In genomic region chr15:96626871-96627270, GRCm38 (mm10) we compare ENCODE assay signal across 16 mouse cellular contexts. TPM values are rescaled to one million over a fixed set of nuclear protein-coding genes. Genes with fewer than 3 reads are reported as not detected.
DNase-seq lines count a peak whose midpoint lies in the region; ATAC-seq and TF ChIP-seq lines count a peak whose summit lies in the region.
"Had no signal": no experiment of that assay in that cellular context is flagged by ENCODE, and none has a peak within 500 bp of the region (broad histone marks: within the 10 kb centered on the region; RNA-seq: fewer than 3 reads in every experiment).

No protein-coding gene starts in this region.

- H3K9ac ChIP-seq in heart, embryonic 14.5 days (ENCODE audit: low read length): no peak overlapping the region
- H3K9ac ChIP-seq in heart, adult 2 months (ENCODE audit: low read depth, low read length): no peak overlapping the region
- H3K9ac ChIP-seq in liver, postnatal 0 days (replicated peaks): no peak overlapping the region
- H3K9ac ChIP-seq: liver, embryonic 12.5 days; neural tube, embryonic 13.5 days had no signal

- TF ChIP-seq CTCF in heart, adult 2 months (IDR thresholded peaks at IDR 0.05): no peak
- no peak for TF ChIP-seq CTCF in liver, postnatal 0 days (IDR thresholded peaks at IDR 0.05; ENCODE audit: low read depth)

- WGBS in heart, embryonic 14.5 days: 29% methylated on average over 5 of the region's 5 CpGs
- 40% methylated on average over 5 of the region's 5 CpGs for WGBS in heart, adult 2 months
- 60% methylated on average over 5 of the region's 5 CpGs for WGBS in liver, postnatal 0 days (ENCODE audit: insufficient replicate concordance)

- intact Hi-C loops in heart, adult 2 months (cut with DNase I): no loop called here

- H3K9me3 ChIP-seq in heart, embryonic 14.5 days (ENCODE audit: control insufficient read depth, low read length): peaks cover 6% of the 10 kb centered on the region
- peaks cover 4% of the 10 kb centered on the region; the same call in 1 of the 2 replicates for H3K9me3 ChIP-seq in liver, postnatal 0 days (ENCODE audit: low read length)
- H3K9me3 ChIP-seq: limb, embryonic 10.5 days had no signal

- peak overlapping the region; percentile 43 for H3K4me2 ChIP-seq in heart, embryonic 14.5 days (ENCODE audit: low read length)
- no peak overlapping the region for H3K4me2 ChIP-seq in liver, postnatal 0 days (ENCODE audit: low read depth, low read length)
- H3K4me2 ChIP-seq: liver, embryonic 12.5 days; neural tube, embryonic 13.5 days had no signal

- H3K36me3 ChIP-seq in heart, embryonic 14.5 days (ENCODE audit: control insufficient read depth, insufficient read depth, low read length): peaks cover 32% of the 10 kb centered on the region
- no peaks in the 10 kb centered on the region for H3K36me3 ChIP-seq in heart, adult 2 months (ENCODE audit: control insufficient read depth, insufficient read depth, low read length)
- H3K36me3 ChIP-seq in liver, postnatal 0 days (replicated peaks; ENCODE audit: insufficient read depth, low read length): peaks cover 14% of the 10 kb centered on the region; the same call in 1 of the 2 replicates
- H3K36me3 ChIP-seq: G1E had no signal

- no peak overlapping the region for H3K4me3 ChIP-seq in heart, embryonic 14.5 days (ENCODE audit: control insufficient read depth in 1 of 2, insufficient read depth in 1 of 2, low read depth in 1 of 2, low read length in 2 of 2)
- no peak overlapping the region for H3K4me3 ChIP-seq in heart, adult 2 months
- H3K4me3 ChIP-seq in liver, postnatal 0 days (ENCODE audit: low read depth, low read length): no peak overlapping the region
- H3K4me3 ChIP-seq: forebrain, embryonic 10.5 days; limb, embryonic 10.5 days; liver, embryonic 12.5 days; neural tube, embryonic 13.5 days had no signal

- no peaks in the 10 kb centered on the region for H3K27me3 ChIP-seq in heart, embryonic 14.5 days (ENCODE audit: control insufficient read depth, insufficient read depth, low read length)
- H3K27me3 ChIP-seq in heart, adult 2 months (ENCODE audit: control insufficient read depth, insufficient read depth, low read length): no peaks in the 10 kb centered on the region
- no peaks in the 10 kb centered on the region for H3K27me3 ChIP-seq in liver, postnatal 0 days (ENCODE audit: insufficient read depth, low read length)
- H3K27me3 ChIP-seq: liver, embryonic 12.5 days; neural tube, embryonic 13.5 days had no signal

- H3K27ac ChIP-seq in heart, embryonic 14.5 days (replicated peaks in 1 of 2; ENCODE audit: control insufficient read depth in 1 of 2, insufficient read depth in 1 of 2, low read depth in 2 of 2, low read length in 2 of 2): peak overlapping the region; percentile 42 to 62
- no peak overlapping the region for H3K27ac ChIP-seq in heart, adult 2 months
- H3K27ac ChIP-seq in liver, postnatal 0 days (ENCODE audit: low read depth): 0 out of 2 replicates have a peak overlapping the region, but pooled peaks have one; percentile 22
- H3K27ac ChIP-seq: forebrain, embryonic 10.5 days; limb, embryonic 10.5 days; liver, embryonic 12.5 days; neural tube, embryonic 13.5 days had no signal

- no peaks in the 10 kb centered on the region for H3K79me2 ChIP-seq in heart, adult 2 months (replicated peaks; ENCODE audit: control insufficient read depth, insufficient read depth, low read length)

- no peak for DNase-seq in heart, adult 2 months
- DNase-seq in liver, postnatal 0 days: no peak
- no peak for DNase-seq in liver
- DNase-seq in induced T-regulatory cell, adult 2 months (ENCODE audit: low read depth): peak; percentile 46
- no peak for DNase-seq in urinary bladder, postnatal 36 days (ENCODE audit: low spot score in 2 of 2)
- DNase-seq: cerebellum, postnatal 10 days; gastrocnemius, postnatal 10 days; kidney, adult 18-20 months; kidney, postnatal 10 days had no signal

- ATAC-seq in heart, embryonic 14.5 days (ENCODE audit: insufficient number of reproducible peaks, insufficient read depth, low FRiP score, low read depth): no peak
- ATAC-seq in liver, postnatal 0 days: no peak
- peak; percentile 29 for ATAC-seq in CD4-positive, CD25-positive, alpha-beta regulatory T cell, adult 4 months
- ATAC-seq: liver, embryonic 12.5 days had no signal

- H3K4me1 ChIP-seq in heart, embryonic 14.5 days (ENCODE audit: control insufficient read depth in 2 of 2, insufficient read depth in 2 of 2, low read length in 2 of 2): peaks cover 19 to 39% of the 10 kb centered on the region in 2 experiments
- peaks cover 3% of the 10 kb centered on the region for H3K4me1 ChIP-seq in heart, adult 2 months (ENCODE audit: control insufficient read depth, insufficient read depth, low read length)
- H3K4me1 ChIP-seq in liver, postnatal 0 days (ENCODE audit: insufficient read depth): peaks cover 2% of the 10 kb centered on the region; the same call in 1 of the 2 replicates
- H3K4me1 ChIP-seq: forebrain, embryonic 10.5 days had no signal

- no peak for TF ChIP-seq EP300 in heart, adult 2 months (IDR thresholded peaks at IDR 0.05; ENCODE audit: insufficient read depth, low read depth, low read length)
- no peak for TF ChIP-seq EP300 in liver, postnatal 0 days (IDR thresholded peaks at IDR 0.05; ENCODE audit: low read depth)

- TF ChIP-seq POLR2A in heart, adult 2 months (IDR thresholded peaks at IDR 0.05; ENCODE audit: insufficient read depth, low read depth, low read length): no peak

RNA-seq across cellular contexts. Expression of gene Slc38a1, which starts 15.8 kb away (rescaled TPM):
- polyA plus RNA-seq in heart, embryonic 14.5 days (2014; fragmentation: Nextera tagmentation; extraction: Ambion mirVana): 72.8 and 80.8 TPM in 2 replicates
- 10 to 100 TPM; 11.8 to 12.8 TPM for total RNA-seq in heart, adult 2 months (2021)
- polyA plus RNA-seq in heart, adult 2 months (2012; rRNA removed): 12.7 and 14.2 TPM in 2 replicates
- polyA plus RNA-seq in liver, postnatal 0 days (2015; fragmentation: Nextera tagmentation; extraction: Ambion mirVana): 8.4 and 11.3 TPM in 2 replicates
- 10 to 100 TPM; 65.0 to 80.7 TPM for polyA plus RNA-seq in CD4-positive, CD25-positive, alpha-beta regulatory T cell, adult 4 months (2017; shearing (Covaris generic))
- polyA plus RNA-seq: G1E had no signal
